Mouse (Mus musculus): ENCODE results near the gene Glis3. TPM values are rescaled to one million over a fixed set of nuclear protein-coding genes. Genes with fewer than 3 reads are reported as not detected.

Gene Glis3
- polyA plus RNA-seq, 1 experiment from 2014 or later, result 1.9 TPM

DNA sequence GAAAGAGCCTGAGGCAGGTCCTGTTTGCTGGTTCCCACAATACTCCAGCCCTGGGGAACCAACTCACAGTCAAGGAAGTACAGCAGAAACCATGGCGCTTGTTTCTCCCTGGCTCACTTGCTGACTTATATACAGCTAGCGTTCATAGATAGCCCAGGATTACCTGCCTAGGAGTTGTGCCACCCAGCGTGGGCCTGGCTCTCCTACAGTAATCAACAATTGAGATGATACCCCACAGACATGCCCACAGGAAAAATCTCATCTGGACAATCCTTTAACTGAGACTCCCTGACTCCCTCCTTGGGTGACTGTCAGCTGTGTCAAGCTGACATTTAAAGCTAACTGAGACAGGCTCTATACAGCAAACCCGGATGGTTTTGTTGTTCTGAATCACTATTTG, 405.9 kb downstream of the Glis3 start:
- Histone ChIP-seq H3K4me2 (ENCODE audit: low read length) (no peak overlapping the region), H3K36me3 (ENCODE audit: control insufficient read depth, insufficient read depth, low read length) (no peaks in the 10 kb centered on the region), H3K27ac (ENCODE audit: low read depth) (no peak overlapping the region), H3K4me1 (replicated peaks; ENCODE audit: control insufficient read depth, insufficient read depth, low read length) (no peaks in the 10 kb centered on the region), H3K9me3 (ENCODE audit: control insufficient read depth, low read length) (no peaks in the 10 kb centered on the region), H3K9ac (ENCODE audit: low read length) (no peak overlapping the region), H3K4me3 (ENCODE audit: low read depth, low read length) (no peak overlapping the region), H3K27me3 (replicated peaks; ENCODE audit: control insufficient read depth, insufficient read depth, low read length) (no peaks in the 10 kb centered on the region)
- DNase-seq (ENCODE audit: low spot score) (no peak), ATAC-seq (replicated peaks; ENCODE audit: low FRiP score, low TSS enrichment, low read depth) (no peak)
- 80% methylated on average over 4 of the region's 4 CpGs for WGBS

- no peaks in the 10 kb centered on the region for H3K27me3 ChIP-seq (replicated peaks; ENCODE audit: control insufficient read depth, insufficient read depth, low read length)
- H3K4me2 ChIP-seq (ENCODE audit: low read length), result no peak overlapping the region
- no peak overlapping the region for H3K27ac ChIP-seq (ENCODE audit: low read depth)
- H3K36me3 ChIP-seq (ENCODE audit: control insufficient read depth, insufficient read depth, low read length), result no peaks in the 10 kb centered on the region
- ATAC-seq (replicated peaks; ENCODE audit: low FRiP score, low TSS enrichment, low read depth), result no peak
- H3K4me1 ChIP-seq (replicated peaks; ENCODE audit: control insufficient read depth, insufficient read depth, low read length), result no peaks in the 10 kb centered on the region
- H3K4me3 ChIP-seq (ENCODE audit: low read depth, low read length), result no peak overlapping the region
- WGBS, result 70% methylated on average over 8 of the region's 8 CpGs
- no peak overlapping the region for H3K9ac ChIP-seq (ENCODE audit: low read length)
- no peak for DNase-seq (ENCODE audit: low spot score)
- no peaks in the 10 kb centered on the region for H3K9me3 ChIP-seq (ENCODE audit: control insufficient read depth, low read length)
Measured at GRCm38 (mm10) chr19:28266850-28267249, 413.0 kb downstream of the Glis3 start.

DNA sequence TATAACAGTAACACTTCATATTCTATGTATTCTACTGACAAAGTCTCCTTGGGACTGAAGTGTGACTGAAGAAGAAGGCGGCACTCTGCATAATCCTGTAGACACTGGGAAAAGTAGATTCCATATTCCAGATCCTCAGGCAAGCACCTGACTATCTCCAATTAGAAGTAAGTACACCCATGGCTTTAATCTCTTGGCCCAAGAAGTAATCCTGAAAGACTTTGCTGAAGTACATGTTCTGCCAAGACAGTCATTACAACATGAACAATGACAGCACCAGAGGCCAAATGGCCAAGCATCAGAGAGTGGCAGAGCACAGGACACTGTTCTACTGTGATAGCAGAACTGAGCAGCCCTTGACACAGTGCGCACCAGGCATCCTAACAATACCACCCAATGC, 414.1 kb downstream of the Glis3 start:
- H3K9me3 ChIP-seq (ENCODE audit: control insufficient read depth, low read length), result no peaks in the 10 kb centered on the region
- no peaks in the 10 kb centered on the region for H3K4me1 ChIP-seq (replicated peaks; ENCODE audit: control insufficient read depth, insufficient read depth, low read length)
- no peak overlapping the region for H3K27ac ChIP-seq (ENCODE audit: low read depth)
- no peak overlapping the region for H3K4me3 ChIP-seq (ENCODE audit: low read depth, low read length)
- H3K36me3 ChIP-seq (ENCODE audit: control insufficient read depth, insufficient read depth, low read length), result no peaks in the 10 kb centered on the region
- no peak overlapping the region for H3K4me2 ChIP-seq (ENCODE audit: low read length)
- no peak for ATAC-seq (replicated peaks; ENCODE audit: low FRiP score, low TSS enrichment, low read depth)
- DNase-seq (ENCODE audit: low spot score), result no peak
- 94% methylated on average over 2 of the region's 2 CpGs for WGBS
- no peak overlapping the region for H3K9ac ChIP-seq (ENCODE audit: low read length)
- H3K27me3 ChIP-seq (replicated peaks; ENCODE audit: control insufficient read depth, insufficient read depth, low read length), result no peaks in the 10 kb centered on the region

GRCm38 (mm10) chr19:28258907-28259675, 420.8 kb downstream of the Glis3 start:
- no peak overlapping the region for H3K9ac ChIP-seq (ENCODE audit: low read length)
- WGBS, result 88% methylated on average over 18 of the region's 18 CpGs
- no peak for DNase-seq (ENCODE audit: low spot score)

GRCm38 (mm10) chr19:28258480-28258879, 421.4 kb downstream of the Glis3 start:
- no peak overlapping the region for H3K9ac ChIP-seq (ENCODE audit: low read length)
- DNase-seq (ENCODE audit: low spot score), result no peak
- no peak for ATAC-seq (replicated peaks; ENCODE audit: low FRiP score, low TSS enrichment, low read depth)

More at GRCm38 (mm10) chr19:28258907-28259675, 420.8 kb downstream of the Glis3 start:
- no peaks in the 10 kb centered on the region for H3K9me3 ChIP-seq (ENCODE audit: control insufficient read depth, low read length)
- no peaks in the 10 kb centered on the region for H3K4me1 ChIP-seq (replicated peaks; ENCODE audit: control insufficient read depth, insufficient read depth, low read length)
- H3K4me2 ChIP-seq (ENCODE audit: low read length), result no peak overlapping the region
- H3K36me3 ChIP-seq (ENCODE audit: control insufficient read depth, insufficient read depth, low read length), result no peaks in the 10 kb centered on the region
- no peak for ATAC-seq (replicated peaks; ENCODE audit: low FRiP score, low TSS enrichment, low read depth)
- H3K27me3 ChIP-seq (replicated peaks; ENCODE audit: control insufficient read depth, insufficient read depth, low read length), result no peaks in the 10 kb centered on the region
- no peak overlapping the region for H3K4me3 ChIP-seq (ENCODE audit: low read depth, low read length)
- H3K27ac ChIP-seq (ENCODE audit: low read depth), result no peak overlapping the region

GRCm38 (mm10) chr19:28247345-28247744, 432.5 kb downstream of the Glis3 start:
- H3K27me3 ChIP-seq (replicated peaks; ENCODE audit: control insufficient read depth, insufficient read depth, low read length), result no peaks in the 10 kb centered on the region
- DNase-seq (ENCODE audit: low spot score), result no peak
- H3K36me3 ChIP-seq (ENCODE audit: control insufficient read depth, insufficient read depth, low read length), result no peaks in the 10 kb centered on the region
- 80% methylated on average over 7 of the region's 7 CpGs for WGBS
- no peak overlapping the region for H3K9ac ChIP-seq (ENCODE audit: low read length)
- no peak overlapping the region for H3K4me3 ChIP-seq (ENCODE audit: low read depth, low read length)
- H3K9me3 ChIP-seq (ENCODE audit: control insufficient read depth, low read length), result no peaks in the 10 kb centered on the region
- H3K27ac ChIP-seq (ENCODE audit: low read depth), result no peak overlapping the region
- no peaks in the 10 kb centered on the region for H3K4me1 ChIP-seq (replicated peaks; ENCODE audit: control insufficient read depth, insufficient read depth, low read length)
- no peak overlapping the region for H3K4me2 ChIP-seq (ENCODE audit: low read length)
- no peak for ATAC-seq (replicated peaks; ENCODE audit: low FRiP score, low TSS enrichment, low read depth)

More at GRCm38 (mm10) chr19:28258480-28258879, 421.4 kb downstream of the Glis3 start:
- no peak overlapping the region for H3K27ac ChIP-seq (ENCODE audit: low read depth)
- H3K4me3 ChIP-seq (ENCODE audit: low read depth, low read length), result no peak overlapping the region
- no peaks in the 10 kb centered on the region for H3K27me3 ChIP-seq (replicated peaks; ENCODE audit: control insufficient read depth, insufficient read depth, low read length)
- H3K4me2 ChIP-seq (ENCODE audit: low read length), result no peak overlapping the region
- 89% methylated on average over 3 of the region's 3 CpGs for WGBS
- H3K9me3 ChIP-seq (ENCODE audit: control insufficient read depth, low read length), result no peaks in the 10 kb centered on the region
- H3K36me3 ChIP-seq (ENCODE audit: control insufficient read depth, insufficient read depth, low read length), result no peaks in the 10 kb centered on the region
- no peaks in the 10 kb centered on the region for H3K4me1 ChIP-seq (replicated peaks; ENCODE audit: control insufficient read depth, insufficient read depth, low read length)

GRCm38 (mm10) chr19:28246186-28246585, 433.7 kb downstream of the Glis3 start:
- no peaks in the 10 kb centered on the region for H3K9me3 ChIP-seq (ENCODE audit: control insufficient read depth, low read length)
- no peaks in the 10 kb centered on the region for H3K27me3 ChIP-seq (replicated peaks; ENCODE audit: control insufficient read depth, insufficient read depth, low read length)
- no peak for ATAC-seq (replicated peaks; ENCODE audit: low FRiP score, low TSS enrichment, low read depth)
- H3K27ac ChIP-seq (ENCODE audit: low read depth), result no peak overlapping the region
- H3K4me2 ChIP-seq (ENCODE audit: low read length), result no peak overlapping the region
- WGBS, result 86% methylated on average over 5 of the region's 5 CpGs
- DNase-seq (ENCODE audit: low spot score), result no peak
- H3K4me3 ChIP-seq (ENCODE audit: low read depth, low read length), result no peak overlapping the region
- H3K4me1 ChIP-seq (replicated peaks; ENCODE audit: control insufficient read depth, insufficient read depth, low read length), result no peaks in the 10 kb centered on the region
- H3K9ac ChIP-seq (ENCODE audit: low read length), result no peak overlapping the region
- no peaks in the 10 kb centered on the region for H3K36me3 ChIP-seq (ENCODE audit: control insufficient read depth, insufficient read depth, low read length)

DNA sequence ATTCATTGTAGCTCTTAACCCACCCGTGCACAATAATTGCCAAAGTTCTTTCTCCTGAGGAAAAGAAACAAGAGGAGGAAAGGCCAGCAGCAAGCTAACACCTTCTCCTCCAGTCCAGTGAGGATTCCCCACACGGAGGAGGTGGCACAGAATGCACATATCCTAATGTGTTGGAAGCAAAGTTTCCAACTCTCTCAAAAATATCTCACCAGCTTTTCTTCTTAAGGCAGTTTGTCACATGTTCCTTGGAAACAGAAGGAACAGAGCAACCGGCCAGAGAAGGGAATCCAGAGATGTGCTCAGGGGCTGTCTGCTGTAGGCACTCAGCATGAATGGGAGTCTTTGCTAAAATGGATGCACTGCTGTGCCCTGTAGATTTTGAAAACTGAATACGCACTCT, 441.8 kb downstream of the Glis3 start:
- H3K9ac ChIP-seq (ENCODE audit: low read length), result no peak overlapping the region
- DNase-seq (ENCODE audit: low spot score) (no peak), ATAC-seq (replicated peaks; ENCODE audit: low FRiP score, low TSS enrichment, low read depth) (no peak)
- H3K9me3 ChIP-seq (ENCODE audit: control insufficient read depth, low read length), result no peaks in the 10 kb centered on the region
- H3K4me2 ChIP-seq (ENCODE audit: low read length), result no peak overlapping the region
- no peaks in the 10 kb centered on the region for H3K27me3 ChIP-seq (replicated peaks; ENCODE audit: control insufficient read depth, insufficient read depth, low read length)
- H3K4me3 ChIP-seq (ENCODE audit: low read depth, low read length), result no peak overlapping the region
- no peaks in the 10 kb centered on the region for H3K36me3 ChIP-seq (ENCODE audit: control insufficient read depth, insufficient read depth, low read length)
- 81% methylated on average over 4 of the region's 4 CpGs for WGBS
- no peaks in the 10 kb centered on the region for H3K4me1 ChIP-seq (replicated peaks; ENCODE audit: control insufficient read depth, insufficient read depth, low read length)
- H3K27ac ChIP-seq (ENCODE audit: low read depth), result no peak overlapping the region

- Histone ChIP-seq H3K4me3 (ENCODE audit: low read depth, low read length) (no peak overlapping the region), H3K27ac (ENCODE audit: low read depth) (no peak overlapping the region), H3K4me1 (replicated peaks; ENCODE audit: control insufficient read depth, insufficient read depth, low read length) (no peaks in the 10 kb centered on the region), H3K27me3 (replicated peaks; ENCODE audit: control insufficient read depth, insufficient read depth, low read length) (no peaks in the 10 kb centered on the region), H3K4me2 (ENCODE audit: low read length) (no peak overlapping the region), H3K36me3 (ENCODE audit: control insufficient read depth, insufficient read depth, low read length) (no peaks in the 10 kb centered on the region), H3K9ac (ENCODE audit: low read length) (no peak overlapping the region), H3K9me3 (ENCODE audit: control insufficient read depth, low read length) (no peaks in the 10 kb centered on the region)
- 94% methylated on average over 2 of the region's 2 CpGs for WGBS
- DNase-seq (ENCODE audit: low spot score) (no peak), ATAC-seq (replicated peaks; ENCODE audit: low FRiP score, low TSS enrichment, low read depth) (no peak)
Measured at GRCm38 (mm10) chr19:28237621-28238020, 442.3 kb downstream of the Glis3 start.
